ENCODE assay signal across 17 mouse cellular contexts in the genomic region with DNA sequence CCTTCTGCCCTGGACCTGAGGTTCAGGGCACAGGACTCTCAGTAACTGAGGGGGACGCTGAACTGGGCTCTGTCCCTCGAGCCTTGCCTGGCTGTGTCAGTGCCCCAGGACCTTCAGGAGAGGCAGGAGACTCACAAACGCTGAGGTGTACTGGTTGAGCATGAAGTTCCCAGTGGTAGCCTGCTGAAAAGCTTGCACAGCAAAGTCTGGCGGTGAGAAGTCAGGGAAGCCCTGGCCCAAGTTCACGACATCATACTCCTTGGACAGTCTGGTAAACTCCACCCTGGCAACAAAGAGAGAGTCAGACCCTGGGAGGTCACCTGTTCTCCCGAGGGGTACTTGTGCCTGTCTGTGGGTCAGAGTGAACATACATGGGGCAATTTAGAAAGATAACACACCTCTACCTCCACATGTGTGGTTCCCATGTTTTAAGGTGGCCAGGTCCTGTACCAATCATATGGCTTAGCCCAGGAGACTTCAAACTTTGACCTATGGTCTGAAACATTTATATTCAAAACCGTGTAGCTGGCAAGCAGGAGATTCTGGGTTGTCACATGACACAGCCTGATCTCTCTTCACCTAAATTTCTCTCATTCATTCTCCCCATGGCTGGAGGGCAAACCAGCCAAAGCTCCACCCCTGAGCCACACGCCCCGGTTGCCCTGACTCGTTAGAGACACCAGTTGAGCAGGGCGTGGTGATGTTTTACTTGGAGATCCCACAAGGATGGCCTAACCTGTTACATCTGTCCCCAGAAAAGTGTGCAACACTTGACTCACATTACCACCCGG.
"Had no signal": no experiment of that assay in that cellular context is flagged by ENCODE, and none has a peak within 500 bp of the region (broad histone marks: within the 10 kb centered on the region; RNA-seq: fewer than 3 reads in every experiment).

No protein-coding gene starts in this region.

- H3K4me3 ChIP-seq: left cerebral cortex, adult 2 months; limb, embryonic 10.5 days; liver, embryonic 15.5 days; midbrain, embryonic 10.5 days; myocyte; neural tube, embryonic 15.5 days; stomach, embryonic 15.5 days had no signal

- H3K4me1 ChIP-seq: limb, embryonic 10.5 days; neural tube, embryonic 15.5 days; stomach, embryonic 15.5 days had no signal

- ATAC-seq: hindbrain, embryonic 16.5 days; inflammation-experienced regulatory T-cells, adult 6 months; lung, postnatal 0 days had no signal

- H3K9ac ChIP-seq: liver, embryonic 15.5 days; neural tube, embryonic 15.5 days; stomach, embryonic 15.5 days had no signal

- DNase-seq: lung, adult 2 months; lung, postnatal 36 days; midbrain, embryonic 14.5 days; right cerebral cortex, adult 18-20 months; spleen, adult 18-20 months; thymus, postnatal 36 days had no signal

- H3K4me2 ChIP-seq: liver, embryonic 11.5 days; liver, embryonic 15.5 days; neural tube, embryonic 15.5 days; stomach, embryonic 15.5 days had no signal

- H3K9me3 ChIP-seq: limb, embryonic 10.5 days; liver, embryonic 15.5 days; midbrain, embryonic 10.5 days; neural tube, embryonic 15.5 days; stomach, embryonic 15.5 days had no signal

- H3K27me3 ChIP-seq: liver, embryonic 15.5 days; neural tube, embryonic 15.5 days; stomach, embryonic 15.5 days had no signal

- H3K36me3 ChIP-seq: liver, embryonic 15.5 days; stomach, embryonic 15.5 days had no signal

- H3K27ac ChIP-seq: left cerebral cortex, adult 2 months; limb, embryonic 10.5 days; liver, embryonic 15.5 days; midbrain, embryonic 10.5 days; neural tube, embryonic 15.5 days; stomach, embryonic 15.5 days had no signal
